Mouse (Mus musculus) bone marrow, adult 2 months (tissue): ENCODE measurements around the gene Tmco4. TPM values are rescaled to one million over a fixed set of nuclear protein-coding genes. Genes with fewer than 3 reads are reported as not detected.

Experiments
- H3K27ac ChIP-seq: fragments of 200-500 bp; 2 replicates; pipeline ENCODE4 v1.5.1; 2012; ENCODE audit warnings: low read depth, mild to moderate bottlenecking, control low read depth, inconsistent platforms, low read length; ENCODE audit not compliant: control insufficient read depth, poor library complexity, insufficient read depth
- H3K4me1 ChIP-seq: fragments of 200-500 bp; 2 replicates; pipeline ENCODE4 v1.6.1; 2011; ENCODE audit warnings: low read length; ENCODE audit not compliant: control insufficient read depth, insufficient read depth
- H3K4me3 ChIP-seq: fragments of 200-500 bp; replicated peaks from 2 replicates; pipeline ENCODE3; 2011; ENCODE audit warnings: mild to moderate bottlenecking, low read depth, low read length, control low read depth; ENCODE audit not compliant: control insufficient read depth
- CTCF ChIP-seq: fragments of 200-500 bp; IDR thresholded peaks from 2 replicates; pipeline ENCODE4 v1.5.1; 2011; ENCODE audit warnings: low read length, control low read depth; ENCODE audit not compliant: control insufficient read depth, insufficient read depth
- POLR2A ChIP-seq: fragments of 200-500 bp; IDR thresholded peaks from 2 replicates; pipeline ENCODE4 v1.6.1; 2011; ENCODE audit warnings: low read depth, mild to moderate bottlenecking, control low read depth, low read length, borderline replicate concordance; ENCODE audit not compliant: control insufficient read depth
- WGBS: fragments of 180-500 bp; shearing (Covaris S2); methylation state at CpG from one replicate; pipeline ENCODE4 v1.1.7; 2018; 5-methylcytosine and 5-hydroxymethylcytosine counted together
- polyA plus RNA-seq: library from polyadenylated mRNA; stranded (reverse); fragments of >200 nt; gene quantifications from 2 replicates; pipeline ENCODE4 v1.2.4, GENCODE M21; 2011; ENCODE audit warnings: low replicate concordance; ENCODE audit not compliant: missing spikeins, insufficient read depth, insufficient read length

Gene Tmco4
- polyA plus RNA-seq, 1 experiment = 2.7 TPM

DNA sequence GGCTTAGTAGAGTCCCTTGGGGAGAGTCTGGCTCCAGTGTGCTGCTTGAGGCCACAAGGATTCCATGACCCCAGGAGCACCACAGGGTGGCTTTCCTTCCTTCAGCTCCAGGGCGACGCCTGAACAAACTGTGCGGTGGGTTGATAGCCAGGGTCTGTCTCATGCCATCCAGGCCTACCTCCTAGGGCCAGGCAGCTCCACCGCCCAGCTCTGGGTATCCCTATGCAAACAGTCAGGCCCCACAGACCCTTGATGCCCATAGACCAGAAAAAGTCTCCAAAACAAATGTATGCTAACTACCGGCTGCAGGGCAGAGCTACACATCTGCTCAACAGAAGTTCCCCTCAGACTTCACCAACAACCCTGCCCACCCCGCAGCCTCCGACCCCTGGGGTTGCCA is 118.4 kb downstream of the Tmco4 start:
- Histone ChIP-seq H3K27ac (no peak overlapping the region), H3K4me3 (no peak overlapping the region), H3K4me1 (no peaks in the 10 kb centered on the region)
- TF ChIP-seq CTCF (no peak), POLR2A (no peak)
- WGBS = 60% methylated on average over 7 of the region's 7 CpGs

DNA sequence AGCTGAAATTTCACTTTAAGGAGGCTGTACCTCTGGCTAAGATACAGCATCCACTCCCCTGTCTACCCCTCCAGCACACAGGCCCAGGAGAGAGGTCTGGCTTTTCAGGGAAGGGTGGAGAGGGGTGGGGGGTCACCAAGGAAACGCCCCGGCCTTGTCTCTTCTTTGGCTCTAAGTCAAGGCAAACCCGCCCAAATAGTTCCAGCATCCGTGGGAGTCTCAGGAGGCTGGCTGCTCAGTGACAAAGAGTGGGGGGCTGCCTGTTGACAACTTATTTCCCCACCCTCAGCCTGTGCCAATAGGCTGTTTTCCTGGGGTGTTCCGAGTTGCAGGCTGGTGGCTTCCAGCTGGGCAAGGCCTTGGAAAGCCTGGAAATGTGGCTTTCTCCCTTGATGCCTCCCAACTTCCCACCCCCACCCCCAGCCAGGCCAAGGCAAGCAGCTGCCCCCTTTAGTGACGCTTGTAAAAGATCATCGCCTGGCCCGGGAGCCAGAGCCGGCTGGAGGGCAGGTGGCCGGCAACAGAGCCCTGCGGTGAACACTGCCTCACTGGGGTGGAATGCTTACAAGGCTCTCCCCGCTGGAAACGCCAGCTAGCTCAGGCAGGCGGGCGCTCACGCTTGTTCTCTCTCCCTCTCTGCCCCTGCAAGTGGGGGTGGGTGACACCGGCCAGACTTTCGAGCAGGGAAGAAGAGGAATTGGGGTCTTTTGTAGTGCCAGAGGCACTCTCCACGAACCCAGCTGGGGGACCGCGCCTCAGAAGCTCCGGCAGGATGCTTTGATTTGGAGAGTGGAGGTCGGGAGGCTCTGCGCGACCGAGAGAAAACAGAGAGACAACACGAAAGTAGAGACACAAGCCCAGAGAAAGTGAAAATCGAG is 119.0 kb downstream of the Tmco4 start:
- no peaks in the 10 kb centered on the region for H3K4me1 ChIP-seq
- WGBS = 7% methylated on average over 28 of the region's 28 CpGs
- no peak overlapping the region for H3K4me3 ChIP-seq
- no peak for TF ChIP-seq CTCF
- TF ChIP-seq POLR2A = no peak
- no peak overlapping the region for H3K27ac ChIP-seq

DNA sequence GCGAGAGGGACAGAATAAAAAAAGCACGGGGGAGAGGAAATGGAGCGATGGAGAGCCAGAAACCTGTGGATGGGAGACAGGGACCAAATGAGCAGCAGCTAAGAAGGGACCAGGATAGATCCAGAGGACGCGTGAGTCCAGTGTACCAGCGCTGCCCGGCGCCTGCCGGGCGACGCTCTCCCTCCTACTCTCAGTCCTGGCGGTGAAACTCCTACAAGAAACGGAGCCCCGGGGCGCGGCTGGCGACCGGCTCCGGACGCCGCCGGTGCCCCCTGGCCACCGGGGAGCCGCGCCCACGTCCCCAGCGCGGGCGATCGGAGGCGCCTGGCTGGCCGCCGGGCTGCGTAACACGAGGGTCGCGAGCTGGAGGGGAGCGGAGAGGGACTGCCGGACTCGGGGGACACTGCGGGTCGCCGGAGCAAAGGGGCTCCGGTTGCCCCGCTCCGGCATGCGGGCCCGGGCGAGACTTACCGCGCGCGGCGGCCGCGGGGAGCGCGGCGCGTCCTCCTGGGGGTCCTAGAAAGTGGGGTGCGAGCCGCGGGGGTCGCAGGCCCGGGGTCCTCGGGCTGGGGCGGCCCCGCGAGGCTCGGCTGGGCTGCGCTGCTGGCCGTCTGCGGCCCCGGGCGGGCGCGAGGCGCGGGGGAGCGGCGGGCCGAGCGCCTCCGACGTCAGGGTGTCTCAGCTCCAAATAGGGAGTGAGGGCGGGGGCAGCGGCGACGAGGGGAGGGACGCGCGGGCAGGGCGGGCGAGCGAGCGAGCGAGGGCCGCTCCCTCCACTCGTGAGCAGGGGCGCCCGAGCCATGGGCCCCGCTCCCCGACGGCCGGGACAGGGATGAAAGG is 119.9 kb downstream of the Tmco4 start, which contains the start of gene Nbl1:
Nbl1 (minus strand) TSS at position 638 of the 840 bp plus-strand sequence.
- no peak within 1 kb of the TSS for H3K27ac ChIP-seq
- H3K4me3 ChIP-seq = no peak within 1 kb of the TSS
- H3K4me1 ChIP-seq = no peaks in the 10 kb centered on the region
- WGBS = 2% methylated on average over 103 of the region's 105 CpGs
- TF ChIP-seq POLR2A = no peak
- TF ChIP-seq CTCF = no peak

DNA sequence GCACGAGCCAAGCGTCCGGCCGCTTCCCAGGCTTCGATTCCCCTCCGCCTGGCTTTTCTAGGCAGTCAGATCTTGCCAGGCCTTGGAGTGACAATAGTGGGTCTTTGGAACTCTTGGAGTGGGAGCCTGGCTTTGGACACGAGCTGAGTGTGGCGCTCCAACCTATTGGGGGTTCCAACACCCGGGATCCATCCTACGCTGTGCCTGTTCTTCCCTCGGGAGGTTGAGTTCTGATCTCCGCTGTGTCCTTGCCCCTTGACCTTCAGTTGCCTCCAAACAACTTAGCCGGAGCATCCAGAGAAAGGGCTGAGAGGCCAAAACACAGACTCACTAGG is 120.5 kb downstream of the Tmco4 start:
- no peaks in the 10 kb centered on the region for H3K4me1 ChIP-seq
- H3K4me3 ChIP-seq = no peak overlapping the region
- WGBS = 50% methylated on average over 13 of the region's 13 CpGs
- no peak overlapping the region for H3K27ac ChIP-seq
- TF ChIP-seq POLR2A = no peak
- TF ChIP-seq CTCF = no peak

DNA sequence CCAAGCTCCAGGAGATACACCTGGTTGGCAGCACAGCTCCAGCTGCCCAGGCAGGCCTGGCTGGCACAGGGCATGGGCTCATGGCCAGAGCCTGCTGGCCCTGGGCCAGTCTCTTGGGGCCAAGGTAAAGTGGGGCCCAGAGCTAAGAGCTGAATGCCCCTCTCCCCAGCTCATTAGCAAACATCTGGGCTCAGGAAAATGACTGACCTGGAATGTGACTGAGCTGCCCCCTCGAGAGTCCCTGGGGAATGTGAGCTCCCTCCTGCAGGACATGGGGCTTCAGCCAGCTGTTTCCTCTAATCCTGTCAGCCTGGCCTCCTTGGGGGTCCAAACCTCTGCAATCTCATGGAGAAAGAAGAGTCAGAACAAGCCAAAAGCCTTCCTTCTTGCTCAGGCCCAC is 122.7 kb downstream of the Tmco4 start:
- H3K4me3 ChIP-seq = no peak overlapping the region
- H3K27ac ChIP-seq = no peak overlapping the region
- no peak for TF ChIP-seq POLR2A
- no peaks in the 10 kb centered on the region for H3K4me1 ChIP-seq
- 77% methylated on average over 1 of the region's 1 CpGs for WGBS

DNA sequence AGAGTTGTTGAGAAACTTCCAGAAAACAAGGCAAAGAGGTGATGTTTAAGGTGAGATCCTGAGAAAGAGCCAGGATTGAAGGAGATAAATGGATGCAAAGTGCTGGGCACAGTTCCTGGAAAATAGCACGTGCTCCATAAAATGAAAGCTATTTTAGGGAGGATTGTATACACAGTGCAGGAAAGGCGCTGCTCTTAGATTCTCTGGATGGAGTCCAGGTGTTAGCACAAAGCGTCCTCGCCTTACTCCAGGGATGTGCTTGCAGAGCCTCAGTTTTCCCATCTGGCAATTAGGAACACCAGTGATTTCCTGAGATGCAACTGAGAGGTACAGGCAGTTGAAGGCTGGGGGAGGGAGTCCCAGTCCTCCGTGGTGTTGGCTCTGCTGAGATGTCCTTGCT is 123.5 kb downstream of the Tmco4 start:
- TF ChIP-seq POLR2A = no peak
- no peak for TF ChIP-seq CTCF
- 82% methylated on average over 5 of the region's 5 CpGs for WGBS
- Histone ChIP-seq H3K4me3 (no peak overlapping the region), H3K4me1 (no peaks in the 10 kb centered on the region), H3K27ac (no peak overlapping the region)

DNA sequence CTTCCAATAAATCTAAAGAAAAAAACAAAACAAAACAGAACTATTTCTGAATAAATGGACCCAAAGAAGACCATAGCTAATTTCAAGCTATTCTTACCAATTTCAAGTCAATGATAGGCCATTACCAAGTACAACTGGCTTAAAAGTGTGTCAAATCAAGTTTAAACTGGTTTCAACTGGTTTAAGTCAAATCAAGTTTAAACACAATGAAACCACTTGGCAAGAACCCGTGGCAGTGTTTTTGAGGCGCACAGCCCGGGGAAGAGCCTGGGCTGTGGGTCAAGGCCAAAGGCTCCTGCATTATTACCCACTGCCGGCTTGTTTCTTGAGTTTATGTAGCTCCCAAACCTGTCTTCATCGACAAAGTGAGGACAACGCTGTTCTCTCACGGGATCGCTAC is 127.6 kb downstream of the Tmco4 start:
- Histone ChIP-seq H3K4me1 (no peaks in the 10 kb centered on the region), H3K4me3 (no peak overlapping the region), H3K27ac (no peak overlapping the region)
- 92% methylated on average over 8 of the region's 8 CpGs for WGBS
- TF ChIP-seq POLR2A = no peak
- TF ChIP-seq CTCF = no peak

DNA sequence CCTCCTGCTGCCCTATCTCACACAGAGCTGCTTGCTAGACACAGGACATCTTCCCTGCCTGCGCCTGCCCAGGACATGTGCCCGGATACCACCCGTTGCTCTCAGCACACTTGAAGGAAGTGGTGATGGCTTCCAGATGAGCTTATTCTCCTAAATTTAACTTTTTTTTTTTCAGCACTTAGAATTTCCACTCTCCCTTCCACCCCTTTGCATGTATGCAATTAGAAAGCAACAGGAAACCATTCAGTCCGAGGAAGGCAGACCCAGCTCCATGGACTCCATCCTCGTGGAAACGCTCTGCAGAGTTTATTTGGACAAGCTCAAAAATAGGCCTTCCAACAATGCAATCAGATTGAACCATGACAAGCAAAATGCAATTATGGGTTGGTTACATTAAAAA is 128.9 kb downstream of the Tmco4 start:
- WGBS = 86% methylated on average over 6 of the region's 6 CpGs

DNA sequence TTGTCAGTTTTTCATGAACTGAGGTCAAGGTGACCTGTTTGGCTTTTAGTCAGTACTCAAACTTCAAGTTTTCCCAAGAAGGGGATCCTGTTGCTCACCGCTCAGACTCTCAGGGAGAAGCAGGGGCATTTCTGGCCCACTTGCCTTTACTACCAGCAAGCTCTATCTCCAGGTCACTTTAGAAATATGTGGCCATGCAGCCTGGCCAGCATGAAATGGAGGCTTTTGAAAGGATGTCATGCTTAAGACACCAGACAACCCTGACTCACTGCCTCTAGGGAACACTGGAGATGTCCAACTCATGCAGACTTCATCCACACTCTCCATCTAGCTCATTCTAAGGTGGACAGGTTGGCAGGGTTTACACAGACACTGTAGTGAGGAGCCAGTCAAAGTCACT is 132.8 kb downstream of the Tmco4 start:
- H3K4me3 ChIP-seq = no peak overlapping the region
- 89% methylated on average over 1 of the region's 1 CpGs for WGBS
- H3K4me1 ChIP-seq = no peaks in the 10 kb centered on the region
- no peak overlapping the region for H3K27ac ChIP-seq
- TF ChIP-seq CTCF = no peak
- no peak for TF ChIP-seq POLR2A

More for the DNA sequence above, 128.9 kb downstream of the Tmco4 start:
- Histone ChIP-seq H3K27ac (no peak overlapping the region), H3K4me3 (no peak overlapping the region), H3K4me1 (no peaks in the 10 kb centered on the region)
- no peak for TF ChIP-seq POLR2A
- no peak for TF ChIP-seq CTCF

Other genes starting within 250 kb of the Tmco4 start
- not detected in 2 replicates for gene Pla2g2c, start 248.1 kb upstream of the Tmco4 start, polyA plus RNA-seq
- not detected in 2 replicates for gene Ubxn10, start 235.7 kb upstream of the Tmco4 start, polyA plus RNA-seq
- not detected in 2 replicates for gene Pla2g2f, start 215.3 kb upstream of the Tmco4 start, polyA plus RNA-seq
- gene Pla2g2d, start 197.2 kb upstream of the Tmco4 start, polyA plus RNA-seq = 0.75 and 1.1 TPM in 2 replicates
- gene Pla2g5, start 109.4 kb upstream of the Tmco4 start, polyA plus RNA-seq = not detected in 2 replicates
- not detected in 2 replicates for gene Gm13030, start 98.9 kb upstream of the Tmco4 start, polyA plus RNA-seq
- gene Pla2g2e, start 94.9 kb upstream of the Tmco4 start, polyA plus RNA-seq = not detected in 2 replicates
- gene Otud3, start 58.9 kb upstream of the Tmco4 start, polyA plus RNA-seq = 2.9 and 6.3 TPM in 2 replicates
- not detected in 2 replicates for gene Rnf186, start 5.8 kb upstream of the Tmco4 start, polyA plus RNA-seq
- gene Htr6, start 102.7 kb downstream of the Tmco4 start, polyA plus RNA-seq = not detected in 2 replicates
- gene Nbl1, start 120.1 kb downstream of the Tmco4 start, polyA plus RNA-seq = 1.8 and 2.0 TPM in 2 replicates
- gene Minos1, start 158.2 kb downstream of the Tmco4 start, polyA plus RNA-seq = 135 and 195 TPM in 2 replicates
- 104 and 160 TPM in 2 replicates for gene Capzb, start 220.0 kb downstream of the Tmco4 start, polyA plus RNA-seq